Mouse (Mus musculus) MEL-GATA-1-ER (cell line): ENCODE data around the gene Zfp948.
"Not testable (repeated sequence)": the region's sequence is repeated elsewhere in the genome, so short reads cannot be mapped to it uniquely, and the experiment has no call there.

Experiments
- DNase-seq: peaks from one replicate; pipeline ENCODE4 v3.0.0-alpha.2; 2012; ENCODE audit warnings: low read depth; ENCODE audit errors: extremely low read depth

The Zfp948 gene

GRCm38 (mm10) chr17:21635758-21636157 lies 69.0 kb downstream of the Zfp948 start:
- not testable (repeated sequence) for DNase-seq
